Mouse (Mus musculus) liver, postnatal 0 days (tissue): Measurements from ENCODE around the gene Mmp12. TPM values are rescaled to one million over a fixed set of nuclear protein-coding genes. Genes with fewer than 3 reads are reported as not detected.

Experiments
- ATAC-seq: fragments of 200-750 bp; cut with Nextera tagmentation; 2 replicates; pipeline ENCODE4 v1.8.0; 2017; ENCODE audit warnings: mild to moderate bottlenecking, moderate library complexity
- DNase-seq: peaks from one replicate; pipeline ENCODE4 v3.0.0-alpha.2; 2016
- H3K27ac ChIP-seq: fragments of 300-500 bp; sonication (generic); 2 replicates; pipeline ENCODE4 v1.5.1; 2014; ENCODE audit warnings: antibody characterized with exemption, moderate library complexity, mild to moderate bottlenecking, low read depth
- H3K27me3 ChIP-seq: fragments of 300-500 bp; sonication (generic); 2 replicates; pipeline ENCODE4 v1.6.1; 2014; ENCODE audit warnings: low read length, control low read depth, mixed read lengths; ENCODE audit not compliant: insufficient read depth
- H3K36me3 ChIP-seq: fragments of 300-500 bp; sonication (generic); replicated peaks from 2 replicates; pipeline ENCODE4 v1.6.1; 2014; ENCODE audit warnings: mild to moderate bottlenecking, control low read depth, low read length, moderate library complexity, mixed read lengths; ENCODE audit not compliant: insufficient read depth
- H3K4me1 ChIP-seq: fragments of 300-500 bp; sonication (generic); 2 replicates; pipeline ENCODE4 v1.6.1; 2014; ENCODE audit warnings: antibody characterized with exemption, mild to moderate bottlenecking, control low read depth; ENCODE audit not compliant: insufficient read depth
- H3K4me2 ChIP-seq: fragments of 300-500 bp; sonication (generic); 2 replicates; pipeline ENCODE4 v1.6.1; 2014; ENCODE audit warnings: low read depth, mild to moderate bottlenecking, low read length, moderate library complexity, mixed read lengths
- H3K4me3 ChIP-seq: fragments of 300-500 bp; sonication (generic); 2 replicates; pipeline ENCODE4 v1.5.1; 2014; ENCODE audit warnings: low read depth, low read length
- H3K9ac ChIP-seq: fragments of 300-500 bp; sonication (generic); replicated peaks from 2 replicates; pipeline ENCODE4 v1.6.1; 2014; ENCODE audit warnings: mild to moderate bottlenecking, moderate library complexity
- H3K9me3 ChIP-seq: fragments of 300-500 bp; sonication (generic); 2 replicates; pipeline ENCODE4 v1.6.1; 2016; ENCODE audit warnings: mild to moderate bottlenecking, control low read depth, low read length, mixed read lengths
- CTCF ChIP-seq: sonication (generic); IDR thresholded peaks from 2 replicates; pipeline ENCODE4 v1.5.1; 2016; ENCODE audit warnings: antibody characterized with exemption, low read depth
- EP300 ChIP-seq: IDR thresholded peaks from 2 replicates; pipeline ENCODE4 v1.6.1; 2016; ENCODE audit warnings: antibody characterized with exemption, low read depth, mild to moderate bottlenecking
- WGBS: fragments of 180-500 bp; shearing (Covaris S2); extraction: QIAGEN DNeasy Blood & Tissue Kit; methylation state at CpG from one replicate; pipeline ENCODE4 v1.1.7; 2014; ENCODE audit not compliant: insufficient replicate concordance; 5-methylcytosine and 5-hydroxymethylcytosine counted together
- polyA plus RNA-seq: library from polyadenylated mRNA; unstranded; fragments of >200 nt; fragmentation: Nextera tagmentation; extraction: Ambion mirVana; gene quantifications from 2 replicates; pipeline ENCODE4 v1.2.1, GENCODE M21; 2015

The Mmp12 gene
- polyA plus RNA-seq = 0.27 and 0.63 TPM in 2 replicates

GRCm38 (mm10) chr9:7344107-7344506, at the start of gene Mmp12:
TSS of gene Mmp12 (plus strand) at chr9:7344381.
- H3K9me3 ChIP-seq = no peaks in the 10 kb centered on the region
- ATAC-seq = no peak
- no peak within 1 kb of the TSS for H3K27ac ChIP-seq
- no peaks in the 10 kb centered on the region for H3K36me3 ChIP-seq
- TF ChIP-seq CTCF (no peak), EP300 (no peak)
- H3K9ac ChIP-seq = no peak within 1 kb of the TSS
- no peak within 1 kb of the TSS for H3K4me3 ChIP-seq
- H3K27me3 ChIP-seq = no peaks in the 10 kb centered on the region
- no peak for DNase-seq
- no peaks in the 10 kb centered on the region for H3K4me1 ChIP-seq
- H3K4me2 ChIP-seq = no peak within 1 kb of the TSS

- ATAC-seq (no peak), DNase-seq (no peak)
These were observed 12.3 kb upstream of the Mmp12 start for GRCm38 (mm10) chr9:7331847-7332246.

DNA sequence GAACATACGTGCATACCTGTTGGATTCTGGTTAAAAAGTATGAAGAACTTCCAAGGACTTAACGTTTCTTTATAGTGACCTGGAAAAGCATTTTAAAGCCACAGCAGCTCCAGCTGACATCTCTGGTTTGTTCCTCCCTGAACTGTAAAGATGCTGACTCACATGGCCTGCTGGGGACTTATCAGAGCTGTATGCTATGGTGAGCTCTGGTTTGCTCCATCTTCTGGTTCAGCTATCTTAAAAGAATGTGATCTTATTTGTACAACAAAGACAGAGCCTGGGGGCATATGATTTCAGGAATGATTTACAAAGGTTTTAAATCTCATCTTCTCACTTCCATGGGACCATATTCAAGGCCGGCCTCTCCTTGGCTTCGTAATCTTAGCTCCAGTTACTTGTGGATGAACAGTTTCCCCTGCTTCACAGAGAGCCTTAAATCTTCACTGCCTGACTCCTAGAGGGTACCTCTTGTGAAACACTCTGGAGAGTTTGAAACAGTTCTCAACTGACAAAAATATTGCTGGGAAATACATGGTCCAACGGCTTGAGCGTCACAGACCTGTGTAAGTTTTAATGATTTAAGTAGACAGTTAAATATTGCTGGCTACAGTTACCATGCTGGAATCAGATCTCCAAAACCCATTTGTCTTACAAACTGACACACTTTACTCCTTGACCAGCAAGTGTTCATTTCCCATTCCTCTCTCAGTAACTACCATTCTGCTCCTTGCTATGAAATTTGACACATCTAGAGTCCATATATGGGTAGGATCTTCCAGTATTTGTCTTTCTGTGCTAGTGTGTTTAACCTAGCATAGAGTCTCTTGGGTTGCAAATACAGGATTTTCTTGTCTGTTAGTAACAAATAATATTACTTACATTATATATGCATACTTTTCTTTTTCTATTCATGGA, 8.2 kb upstream of the Mmp12 start:
- TF ChIP-seq EP300 = no peak
- TF ChIP-seq CTCF = no peak
- no peak for DNase-seq
- H3K4me3 ChIP-seq = no peak overlapping the region
- no peak overlapping the region for H3K27ac ChIP-seq
- no peaks in the 10 kb centered on the region for H3K9me3 ChIP-seq
- ATAC-seq = no peak
- H3K36me3 ChIP-seq = no peaks in the 10 kb centered on the region
- no peak overlapping the region for H3K4me2 ChIP-seq
- H3K27me3 ChIP-seq = no peaks in the 10 kb centered on the region
- no peak overlapping the region for H3K9ac ChIP-seq
- 73% methylated on average over 5 of the region's 6 CpGs for WGBS
- H3K4me1 ChIP-seq = no peaks in the 10 kb centered on the region

More at GRCm38 (mm10) chr9:7331847-7332246, 12.3 kb upstream of the Mmp12 start:
- no peak overlapping the region for H3K9ac ChIP-seq
- no peak overlapping the region for H3K27ac ChIP-seq
- no peaks in the 10 kb centered on the region for H3K9me3 ChIP-seq
- H3K27me3 ChIP-seq = no peaks in the 10 kb centered on the region
- H3K4me3 ChIP-seq = no peak overlapping the region
- TF ChIP-seq EP300 = no peak
- no peak for TF ChIP-seq CTCF
- no peaks in the 10 kb centered on the region for H3K4me1 ChIP-seq
- H3K4me2 ChIP-seq = no peak overlapping the region
- H3K36me3 ChIP-seq = no peaks in the 10 kb centered on the region

DNA sequence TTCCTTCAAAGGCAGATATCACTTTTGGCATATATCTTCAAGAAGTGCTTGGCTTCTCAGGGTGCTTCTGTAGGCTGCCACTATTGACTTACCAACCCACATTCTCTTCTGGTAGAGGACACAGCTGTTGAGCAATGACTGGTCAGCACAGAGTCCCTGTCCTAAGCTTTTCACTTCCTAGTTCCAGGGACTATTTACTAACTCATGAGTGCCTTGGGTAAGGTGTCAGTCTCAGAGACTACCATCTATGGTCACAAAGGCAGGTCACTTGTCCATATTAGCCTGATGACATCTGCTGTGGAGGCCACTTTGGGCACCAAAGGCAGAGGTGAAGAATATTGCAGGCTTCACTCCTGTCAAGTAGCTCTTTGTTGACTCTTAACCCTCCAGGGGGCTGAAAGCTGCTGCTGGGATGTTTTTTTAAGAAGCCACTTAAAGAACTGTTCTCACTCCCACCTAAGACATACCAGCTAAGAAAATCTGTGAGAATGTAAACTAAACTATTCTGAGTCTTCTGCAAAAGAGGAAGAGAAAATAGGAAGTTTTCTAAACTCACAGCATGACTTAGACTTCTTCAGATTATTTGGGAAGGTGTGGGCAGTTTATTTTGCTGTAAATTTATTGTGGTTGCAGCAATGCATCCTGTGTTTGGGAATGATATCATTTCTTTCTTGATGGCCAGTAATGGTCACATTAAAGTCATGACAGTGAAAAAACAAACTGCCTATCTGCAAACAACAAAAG, 7.3 kb upstream of the Mmp12 start:
- DNase-seq (no peak), ATAC-seq (peak; percentile 45; the same call in 1 of the 2 replicates)
- Histone ChIP-seq H3K27ac (peak overlapping the region; percentile 39; the same call in 1 of the 2 replicates), H3K9ac (no peak overlapping the region), H3K4me2 (no peak overlapping the region), H3K9me3 (no peaks in the 10 kb centered on the region), H3K27me3 (no peaks in the 10 kb centered on the region), H3K4me3 (no peak overlapping the region), H3K36me3 (no peaks in the 10 kb centered on the region), H3K4me1 (no peaks in the 10 kb centered on the region)
- TF ChIP-seq EP300 (no peak), CTCF (no peak)

DNA sequence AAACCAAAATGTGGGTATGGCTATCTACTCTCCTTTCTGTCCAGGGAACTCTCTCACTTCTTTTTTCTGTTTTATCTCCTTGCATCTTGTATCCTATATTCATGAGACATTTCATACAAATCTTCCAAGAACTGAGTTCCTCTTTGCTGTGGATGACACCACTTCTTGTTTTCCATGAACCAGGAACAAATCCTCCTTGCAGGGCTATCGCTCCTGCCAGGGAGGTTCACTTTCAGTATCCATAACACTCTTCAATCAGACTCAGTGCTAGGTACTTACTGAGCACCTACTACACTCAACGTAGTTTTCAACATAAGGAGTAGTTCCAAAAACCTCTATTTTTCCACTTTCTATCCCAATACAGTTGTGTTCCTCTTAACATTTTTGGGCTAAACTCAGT, 1.3 kb downstream of the Mmp12 start:
- ATAC-seq = no peak
- H3K9ac ChIP-seq = no peak overlapping the region
- no peak for DNase-seq
- no peaks in the 10 kb centered on the region for H3K9me3 ChIP-seq
- WGBS = 75% methylated on average over 2 of the region's 2 CpGs
- no peak overlapping the region for H3K4me3 ChIP-seq
- H3K27ac ChIP-seq = no peak overlapping the region
- TF ChIP-seq EP300 = no peak
- TF ChIP-seq CTCF = no peak
- no peaks in the 10 kb centered on the region for H3K27me3 ChIP-seq
- no peak overlapping the region for H3K4me2 ChIP-seq
- no peaks in the 10 kb centered on the region for H3K36me3 ChIP-seq
- H3K4me1 ChIP-seq = no peaks in the 10 kb centered on the region

- WGBS = 65% methylated on average over 3 of the region's 3 CpGs
- H3K4me1 ChIP-seq = no peaks in the 10 kb centered on the region
- TF ChIP-seq CTCF = no peak
- TF ChIP-seq EP300 = no peak
These were observed 10.4 kb downstream of the Mmp12 start for GRCm38 (mm10) chr9:7354535-7354934.

More at GRCm38 (mm10) chr9:7354535-7354934, 10.4 kb downstream of the Mmp12 start:
- Histone ChIP-seq H3K27ac (no peak overlapping the region), H3K36me3 (no peaks in the 10 kb centered on the region), H3K4me3 (no peak overlapping the region), H3K9ac (no peak overlapping the region), H3K9me3 (no peaks in the 10 kb centered on the region), H3K4me2 (no peak overlapping the region), H3K27me3 (no peaks in the 10 kb centered on the region)
- ATAC-seq = no peak
- no peak for DNase-seq
